In the genomic region with DNA sequence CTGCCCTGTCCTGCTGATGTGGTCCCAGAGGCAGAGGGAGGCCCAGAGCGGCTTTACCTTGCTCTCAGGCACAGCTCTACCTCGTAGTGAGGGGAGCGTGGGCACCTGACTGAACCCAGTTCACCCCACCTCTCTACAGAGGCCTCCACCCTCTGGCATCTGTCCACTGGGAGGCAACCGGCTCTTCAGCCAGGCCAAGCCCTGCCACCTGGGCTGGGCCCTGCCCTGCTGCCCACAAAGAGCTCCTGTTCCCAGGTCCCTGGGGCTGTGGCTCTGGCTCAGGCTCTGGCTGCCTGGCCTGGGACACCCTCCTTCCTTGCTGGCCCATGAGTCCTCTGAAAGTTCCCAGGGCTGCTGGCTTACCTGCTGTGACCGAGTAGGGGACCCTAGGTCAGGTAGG, we compare ENCODE assay signal across 8 mouse cellular contexts. TPM values are rescaled to one million over a fixed set of nuclear protein-coding genes. Genes with fewer than 3 reads are reported as not detected.
DNase-seq lines count a peak whose midpoint lies in the region; ATAC-seq and TF ChIP-seq lines count a peak whose summit lies in the region.

No protein-coding gene starts in this region.

- peaks cover 40% of the 10 kb centered on the region for H3K36me3 ChIP-seq in kidney, embryonic 14.5 days (ENCODE audit: control insufficient read depth, insufficient read depth, low read length)
- no peaks in the 10 kb centered on the region; the same call in 1 of the 2 replicates for H3K36me3 ChIP-seq in embryonic facial prominence, embryonic 11.5 days (replicated peaks; ENCODE audit: control insufficient read depth, insufficient read depth, low read depth, low read length)
- H3K36me3 ChIP-seq in kidney, postnatal 0 days (ENCODE audit: insufficient read depth, low read length): peaks cover 28% of the 10 kb centered on the region
- H3K36me3 ChIP-seq in midbrain, embryonic 12.5 days: peaks cover 30% of the 10 kb centered on the region

- DNase-seq in kidney, adult 11 months: no peak
- no peak for DNase-seq in embryonic facial prominence, embryonic 11.5 days (ENCODE audit: low spot score)
- no peak for DNase-seq in kidney, postnatal 0 days (ENCODE audit: low spot score)
- no peak for DNase-seq in spleen, adult 12 weeks (ENCODE audit: low spot score)
- DNase-seq in layer of hippocampus, postnatal 10 days (ENCODE audit: low spot score in 2 of 2): no peak

- no peak for ATAC-seq in kidney, embryonic 14.5 days (ENCODE audit: low FRiP score, low TSS enrichment)
- ATAC-seq in embryonic facial prominence, embryonic 11.5 days (replicated peaks; ENCODE audit: insufficient number of reproducible peaks, low FRiP score, low TSS enrichment, low read depth): no peak
- 0 out of 2 replicates have a peak, but pooled peaks have one; percentile 4 for ATAC-seq in kidney, postnatal 0 days (replicated peaks; ENCODE audit: low FRiP score, low read depth)
- ATAC-seq in midbrain, embryonic 12.5 days (ENCODE audit: low FRiP score, low read depth): no peak
- ATAC-seq in activated CD4-positive, CD25-positive, alpha-beta regulatory T cell, adult 4 months: no peak

- WGBS in kidney, embryonic 14.5 days: 61% methylated on average over 5 of the region's 5 CpGs
- WGBS in embryonic facial prominence, embryonic 11.5 days: 68% methylated on average over 5 of the region's 5 CpGs
- 54% methylated on average over 5 of the region's 5 CpGs for WGBS in kidney, postnatal 0 days
- 77% methylated on average over 5 of the region's 5 CpGs for WGBS in midbrain, embryonic 12.5 days

- no peaks in the 10 kb centered on the region for H3K9me3 ChIP-seq in kidney, embryonic 14.5 days (ENCODE audit: control insufficient read depth, low read length)
- no peaks in the 10 kb centered on the region for H3K9me3 ChIP-seq in embryonic facial prominence, embryonic 11.5 days (replicated peaks; ENCODE audit: control insufficient read depth, low read length)
- no peaks in the 10 kb centered on the region for H3K9me3 ChIP-seq in kidney, postnatal 0 days (replicated peaks; ENCODE audit: low read length)
- no peaks in the 10 kb centered on the region for H3K9me3 ChIP-seq in midbrain, embryonic 12.5 days

- H3K9ac ChIP-seq in kidney, embryonic 14.5 days (ENCODE audit: low read depth, low read length): peak overlapping the region; percentile 48
- H3K9ac ChIP-seq in embryonic facial prominence, embryonic 11.5 days (replicated peaks; ENCODE audit: low read length): peak overlapping the region; percentile 37
- H3K9ac ChIP-seq in kidney, postnatal 0 days (ENCODE audit: low read depth, low read length): peak overlapping the region; percentile 41
- H3K9ac ChIP-seq in midbrain, embryonic 12.5 days (replicated peaks): peak overlapping the region; percentile 1; the same call in 1 of the 2 replicates

- no peak overlapping the region for H3K4me3 ChIP-seq in kidney, embryonic 14.5 days (ENCODE audit: low read length)
- H3K4me3 ChIP-seq in embryonic facial prominence, embryonic 11.5 days (ENCODE audit: low read depth, low read length): no peak overlapping the region
- no peak overlapping the region for H3K4me3 ChIP-seq in kidney, postnatal 0 days (replicated peaks; ENCODE audit: low read depth, low read length)
- no peak overlapping the region for H3K4me3 ChIP-seq in midbrain, embryonic 12.5 days

- peak overlapping the region; percentile 82 for H3K27ac ChIP-seq in kidney, embryonic 14.5 days (ENCODE audit: low read depth, low read length)
- peak overlapping the region; percentile 7 for H3K27ac ChIP-seq in embryonic facial prominence, embryonic 11.5 days (replicated peaks; ENCODE audit: low read depth, low read length)
- H3K27ac ChIP-seq in kidney, postnatal 0 days: peak overlapping the region; percentile 86
- H3K27ac ChIP-seq in midbrain, embryonic 12.5 days (replicated peaks): no peak overlapping the region

- peaks cover 11% of the 10 kb centered on the region for H3K4me1 ChIP-seq in kidney, embryonic 14.5 days (ENCODE audit: control insufficient read depth, insufficient read depth, low read length)
- no peaks in the 10 kb centered on the region for H3K4me1 ChIP-seq in embryonic facial prominence, embryonic 11.5 days (ENCODE audit: control insufficient read depth, insufficient read depth, low read length)
- H3K4me1 ChIP-seq in kidney, postnatal 0 days (replicated peaks; ENCODE audit: insufficient read depth, low read length): peaks cover 12% of the 10 kb centered on the region
- H3K4me1 ChIP-seq in midbrain, embryonic 12.5 days: no peaks in the 10 kb centered on the region

- no peak for TF ChIP-seq CTCF in kidney, postnatal 0 days (IDR thresholded peaks at IDR 0.05; ENCODE audit: low read depth)

- H3K27me3 ChIP-seq in kidney, embryonic 14.5 days (ENCODE audit: control insufficient read depth, insufficient read depth, low read length): no peaks in the 10 kb centered on the region
- no peaks in the 10 kb centered on the region for H3K27me3 ChIP-seq in embryonic facial prominence, embryonic 11.5 days (ENCODE audit: control insufficient read depth, insufficient read depth, low read length)
- H3K27me3 ChIP-seq in kidney, postnatal 0 days (ENCODE audit: insufficient read depth, low read length): no peaks in the 10 kb centered on the region
- peaks cover 3% of the 10 kb centered on the region; the same call in 1 of the 2 replicates for H3K27me3 ChIP-seq in midbrain, embryonic 12.5 days

- H3K4me2 ChIP-seq in kidney, embryonic 14.5 days (replicated peaks; ENCODE audit: low read depth, low read length): no peak overlapping the region
- H3K4me2 ChIP-seq in embryonic facial prominence, embryonic 11.5 days (ENCODE audit: low read depth, low read length): no peak overlapping the region
- no peak overlapping the region for H3K4me2 ChIP-seq in kidney, postnatal 0 days (ENCODE audit: low read length)
- no peak overlapping the region for H3K4me2 ChIP-seq in midbrain, embryonic 12.5 days (replicated peaks)

RNA-seq across cellular contexts. Expression of a gene that starts 38.4 kb away (rescaled TPM):
- 18.2 and 19.9 TPM in 2 replicates for polyA plus RNA-seq in kidney, embryonic 14.5 days (2014; fragmentation: Nextera tagmentation; extraction: Ambion mirVana)
- polyA plus RNA-seq in embryonic facial prominence, embryonic 11.5 days (2014; fragmentation: Nextera tagmentation; extraction: Ambion mirVana): 13.7 and 15.9 TPM in 2 replicates
- polyA plus RNA-seq in kidney, postnatal 0 days (2015; fragmentation: Nextera tagmentation; extraction: Ambion mirVana): 41.1 and 42.2 TPM in 2 replicates
- 27.0 and 29.1 TPM in 2 replicates for polyA plus RNA-seq in midbrain, embryonic 12.5 days (2016; fragmentation: Nextera tagmentation; extraction: Ambion mirVana)
- polyA plus RNA-seq in activated CD4-positive, CD25-positive, alpha-beta regulatory T cell, adult 4 months (2017; shearing (Covaris generic)): 1 to 10 TPM; 1.3 to 2.1 TPM
- total RNA-seq in layer of hippocampus, postnatal 10 days (2021): 10 to 100 TPM; 22.6 to 26.3 TPM

RNA-seq across cellular contexts. Expression of a gene that starts 47.0 kb away (rescaled TPM):
- 249 and 308 TPM in 2 replicates for polyA plus RNA-seq in kidney, embryonic 14.5 days (2014; fragmentation: Nextera tagmentation; extraction: Ambion mirVana)
- 162 and 191 TPM in 2 replicates for polyA plus RNA-seq in embryonic facial prominence, embryonic 11.5 days (2014; fragmentation: Nextera tagmentation; extraction: Ambion mirVana)
- 173 and 195 TPM in 2 replicates for polyA plus RNA-seq in kidney, postnatal 0 days (2015; fragmentation: Nextera tagmentation; extraction: Ambion mirVana)
- polyA plus RNA-seq in midbrain, embryonic 12.5 days (2016; fragmentation: Nextera tagmentation; extraction: Ambion mirVana): 108 and 111 TPM in 2 replicates
- 100 to 1,000 TPM in 1 of 2 experiments, 10 to 100 TPM in 1; 52.9 to 648 TPM for polyA plus RNA-seq in activated CD4-positive, CD25-positive, alpha-beta regulatory T cell, adult 4 months (2017; shearing (Covaris generic))
- total RNA-seq in layer of hippocampus, postnatal 10 days (2021): 100 to 1,000 TPM; 155 to 179 TPM

RNA-seq across cellular contexts. Expression of a gene that starts 47.1 kb away (rescaled TPM):
- 5.8 and 8.8 TPM in 2 replicates for polyA plus RNA-seq in kidney, embryonic 14.5 days (2014; fragmentation: Nextera tagmentation; extraction: Ambion mirVana)
- polyA plus RNA-seq in embryonic facial prominence, embryonic 11.5 days (2014; fragmentation: Nextera tagmentation; extraction: Ambion mirVana): 5.2 and 6.5 TPM in 2 replicates
- polyA plus RNA-seq in kidney, postnatal 0 days (2015; fragmentation: Nextera tagmentation; extraction: Ambion mirVana): 8.6 and 9.0 TPM in 2 replicates
- 16.2 and 21.1 TPM in 2 replicates for polyA plus RNA-seq in midbrain, embryonic 12.5 days (2016; fragmentation: Nextera tagmentation; extraction: Ambion mirVana)
- polyA plus RNA-seq in activated CD4-positive, CD25-positive, alpha-beta regulatory T cell, adult 4 months (2017; shearing (Covaris generic)): 1 to 10 TPM; 4.1 to 4.7 TPM
- total RNA-seq in layer of hippocampus, postnatal 10 days (2021): 10 to 100 TPM; 36.5 to 40.4 TPM
